Mouse (Mus musculus) ovary, adult 18-20 months (tissue): ENCODE data around the gene Gm20388.

ENCODE experiments used
- DNase-seq: peaks from one replicate; pipeline ENCODE4 v3.0.0; 2022; ENCODE audit warnings: low spot score, mixed read lengths

Gene Gm20388

DNA sequence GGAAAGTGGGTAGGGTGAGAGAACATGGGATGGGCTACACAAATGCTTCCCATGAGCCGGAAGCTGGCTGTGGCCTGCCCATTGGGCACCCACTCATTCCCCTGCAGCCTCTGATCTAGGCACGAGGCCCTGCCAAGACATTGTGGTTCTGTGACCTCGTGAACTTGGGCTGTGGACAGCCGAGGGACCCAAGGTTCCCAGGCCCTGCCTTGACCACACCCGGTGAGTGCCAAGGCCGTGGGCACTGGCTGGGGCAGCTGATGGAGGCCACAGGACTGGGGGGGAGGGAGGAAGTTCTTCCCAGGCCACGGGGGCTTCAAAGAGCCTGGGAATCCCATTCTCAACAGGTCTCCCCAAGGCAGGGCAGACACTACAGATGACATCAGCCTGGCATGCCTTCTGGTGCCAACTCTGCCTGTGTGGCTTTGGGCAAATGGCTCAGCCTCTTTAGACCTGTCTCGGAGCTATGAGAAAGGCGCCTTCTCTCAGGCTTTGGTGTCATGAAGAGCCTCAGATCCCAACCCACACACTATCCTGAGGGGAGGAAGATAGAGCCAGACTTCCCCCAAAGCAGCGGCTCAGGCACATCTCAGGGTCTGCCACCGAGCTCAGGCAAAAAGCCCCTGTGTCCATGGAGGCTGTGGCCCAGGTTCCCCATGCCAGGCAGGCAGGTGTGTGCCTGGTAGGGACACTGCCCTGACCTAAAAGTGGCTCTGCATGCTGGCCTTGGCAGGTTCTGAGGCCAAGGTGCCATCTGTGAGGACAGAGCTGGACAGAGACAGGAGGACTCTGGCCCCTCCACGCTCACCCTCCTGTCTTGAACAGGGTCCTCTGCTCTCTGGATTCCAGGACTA is 2941.3 kb downstream of the Gm20388 start:
- DNase-seq = peak; percentile 57

GRCm38 (mm10) chr8:122852546-122852905 is 2941.9 kb downstream of the Gm20388 start:
- DNase-seq = no peak

DNA sequence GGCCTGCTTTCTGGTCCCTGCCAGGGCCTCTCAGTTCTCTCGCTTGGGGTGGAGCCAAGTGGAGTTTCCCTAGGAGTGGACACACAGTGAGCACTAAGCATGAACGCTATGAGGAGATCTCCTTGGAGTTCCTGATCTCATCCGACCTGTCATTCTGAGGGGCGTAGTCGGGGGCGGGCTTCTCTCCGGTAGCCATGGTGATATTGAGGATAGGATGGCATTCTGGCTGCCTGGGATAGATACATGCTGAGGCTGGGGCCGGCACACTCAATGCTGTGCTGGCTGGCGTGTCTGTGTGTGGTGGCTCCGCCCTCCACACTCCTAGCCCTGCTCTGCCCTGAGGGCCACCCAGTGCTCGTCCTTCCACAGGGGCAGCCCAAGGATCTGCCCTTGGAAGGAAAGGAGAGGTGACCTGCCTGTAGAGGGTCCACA is 2942.7 kb downstream of the Gm20388 start:
- DNase-seq = no peak

DNA sequence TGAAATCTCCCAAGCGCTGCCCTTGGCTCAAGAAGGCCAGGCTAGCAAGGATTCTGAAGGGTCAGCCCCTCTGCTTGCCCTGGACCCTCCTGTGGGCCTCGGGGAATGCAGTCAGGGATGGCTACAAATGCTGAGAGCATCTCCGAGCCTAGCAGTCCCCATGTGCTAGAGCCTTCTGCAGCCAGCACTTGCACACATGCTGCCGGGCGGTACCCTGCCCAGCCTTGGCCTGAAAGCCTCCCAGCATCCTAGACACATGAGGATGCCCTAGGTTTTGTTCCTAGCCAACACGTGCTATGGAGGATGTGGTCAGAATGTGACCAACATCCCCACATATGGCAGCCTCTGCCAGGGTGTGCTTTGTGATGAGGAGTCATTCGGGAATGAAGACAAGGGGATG is 2943.7 kb downstream of the Gm20388 start:
- DNase-seq = no peak

DNA sequence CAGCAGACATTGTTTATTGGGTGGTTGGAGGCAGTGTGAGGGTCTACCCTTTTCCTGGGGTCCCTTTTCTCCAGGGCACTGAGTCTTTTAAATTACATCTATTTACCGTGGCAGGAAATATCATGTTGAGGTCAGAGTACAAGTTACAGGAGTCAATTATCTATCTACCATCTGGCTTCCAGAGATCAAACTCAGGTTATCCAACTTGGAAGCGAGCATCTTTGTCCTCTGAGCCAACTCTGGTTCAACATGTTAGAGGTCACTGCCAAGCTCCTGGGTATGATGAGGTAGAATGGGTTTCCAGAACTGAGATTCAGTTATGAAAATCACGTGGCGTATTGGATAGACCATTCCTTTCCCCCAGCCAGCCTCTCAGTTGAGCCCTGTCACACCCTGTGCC is 2944.5 kb downstream of the Gm20388 start:
- no peak for DNase-seq

GRCm38 (mm10) chr8:122856288-122856687 is 2945.6 kb downstream of the Gm20388 start:
- DNase-seq = no peak

DNA sequence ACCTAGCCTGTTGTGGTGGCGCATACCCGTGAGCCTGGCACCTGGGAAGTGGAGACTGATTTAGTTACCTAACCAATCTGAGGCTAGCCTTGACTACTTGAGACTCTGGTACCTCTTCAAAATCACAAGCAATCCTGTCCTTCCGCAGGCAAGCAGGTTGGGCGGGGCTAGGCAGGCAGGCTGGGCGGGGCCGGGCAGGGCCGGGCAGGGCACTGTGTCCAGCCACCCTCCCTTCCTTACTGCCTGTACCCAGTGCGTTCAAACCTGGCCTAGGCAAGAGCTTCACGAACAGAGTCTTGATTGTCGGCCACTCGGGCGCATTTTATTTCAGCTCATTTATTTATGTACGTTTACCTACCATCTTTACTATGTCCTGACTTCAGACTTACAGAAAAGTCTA is 2949.2 kb downstream of the Gm20388 start:
- no peak for DNase-seq

DNA sequence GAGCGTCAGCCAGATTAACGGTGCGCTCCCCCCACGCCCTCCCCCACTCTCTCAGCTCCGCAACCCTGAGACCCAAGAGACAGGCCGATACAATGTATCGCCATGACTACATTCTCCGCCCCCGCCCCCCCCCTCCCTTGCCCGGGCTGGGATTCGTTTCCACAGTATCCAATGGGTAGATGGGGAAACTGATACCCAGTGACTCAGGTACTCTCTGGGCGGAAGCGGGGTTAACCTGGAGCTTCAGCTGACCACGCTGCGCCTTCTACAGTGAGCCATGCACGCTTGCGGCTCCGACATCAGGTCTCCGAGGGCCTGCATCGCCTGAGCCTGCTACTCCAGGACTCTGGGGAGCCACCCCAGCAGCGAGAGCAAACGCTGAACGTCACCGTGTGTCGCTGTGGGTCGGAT is 2954.1 kb downstream of the Gm20388 start:
- no peak for DNase-seq

- no peak for DNase-seq
Measured at GRCm38 (mm10) chr8:122865441-122865840, 2954.8 kb downstream of the Gm20388 start.

- DNase-seq = no peak
Measured at GRCm38 (mm10) chr8:122866231-122866630, 2955.6 kb downstream of the Gm20388 start.

GRCm38 (mm10) chr8:122867982-122868381 is 2957.3 kb downstream of the Gm20388 start:
- DNase-seq = no peak

DNA sequence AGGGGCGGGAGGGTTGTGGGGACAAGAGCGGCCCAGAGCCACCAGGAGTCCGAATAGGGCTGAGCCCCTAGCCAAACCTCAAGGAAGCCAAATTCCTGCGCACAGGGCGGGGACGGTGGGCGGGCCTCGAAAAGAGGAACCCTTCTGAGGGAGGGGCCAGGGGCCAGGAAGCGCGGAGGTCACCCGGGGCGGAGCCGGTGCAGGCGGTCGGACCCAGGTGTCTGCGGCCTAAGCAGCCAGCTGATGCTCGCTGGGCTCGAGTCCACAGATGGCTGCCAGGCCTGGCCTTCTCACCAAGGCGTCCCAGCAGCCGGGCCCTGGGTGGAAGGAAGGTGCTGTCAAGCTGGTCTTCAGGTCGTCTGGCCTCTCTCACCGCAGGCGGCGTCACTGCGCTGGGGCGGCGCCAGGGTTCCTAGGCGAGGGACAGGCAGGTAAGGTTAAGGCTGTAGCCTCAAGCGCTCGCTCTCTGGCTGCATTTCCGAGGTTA is 2959.8 kb downstream of the Gm20388 start:
- DNase-seq = no peak

DNA sequence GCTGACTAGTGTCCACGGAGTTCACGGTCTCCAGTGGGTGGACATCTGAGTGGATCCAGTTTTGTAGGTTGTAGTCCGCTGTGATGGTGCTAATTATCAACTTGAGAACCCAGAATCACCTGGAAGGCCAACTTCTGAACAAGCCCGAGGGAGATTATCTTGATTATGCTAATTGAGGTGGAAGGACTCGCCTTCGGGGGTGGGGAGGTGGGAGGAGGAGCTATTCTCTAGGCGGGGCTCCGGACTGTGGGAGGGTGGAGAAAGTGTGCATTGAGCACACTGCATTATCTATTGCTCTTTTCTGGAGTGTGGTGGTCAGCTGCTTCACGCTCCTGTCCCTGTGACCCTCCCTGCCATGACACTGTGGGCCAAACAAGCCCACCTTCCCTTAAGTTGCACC is 2961.0 kb downstream of the Gm20388 start:
- DNase-seq = no peak

DNA sequence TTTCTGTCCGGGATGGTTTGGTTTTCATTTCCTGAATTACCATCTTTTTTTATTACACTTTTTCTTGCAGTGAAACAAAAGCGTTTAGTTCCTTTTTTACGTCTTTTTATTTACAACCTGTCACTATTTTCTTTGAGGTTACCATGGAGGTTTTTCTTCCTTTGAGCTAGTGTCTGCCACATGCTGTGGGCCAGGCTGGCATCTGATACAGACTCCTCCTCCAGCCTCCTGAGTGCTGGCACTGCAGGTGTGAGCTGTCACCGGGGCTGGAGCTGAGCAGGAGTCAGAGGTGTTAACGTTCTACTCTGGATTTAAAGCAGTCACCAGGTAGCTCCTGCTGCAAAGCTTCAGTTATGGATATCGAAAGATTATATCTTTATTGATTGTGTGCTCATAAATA is 2962.5 kb downstream of the Gm20388 start:
- DNase-seq = no peak

- no peak for DNase-seq
Measured at GRCm38 (mm10) chr8:122875186-122875585, 2964.5 kb downstream of the Gm20388 start.

- DNase-seq = no peak
Measured at GRCm38 (mm10) chr8:122878231-122878630, 2967.6 kb downstream of the Gm20388 start.

DNA sequence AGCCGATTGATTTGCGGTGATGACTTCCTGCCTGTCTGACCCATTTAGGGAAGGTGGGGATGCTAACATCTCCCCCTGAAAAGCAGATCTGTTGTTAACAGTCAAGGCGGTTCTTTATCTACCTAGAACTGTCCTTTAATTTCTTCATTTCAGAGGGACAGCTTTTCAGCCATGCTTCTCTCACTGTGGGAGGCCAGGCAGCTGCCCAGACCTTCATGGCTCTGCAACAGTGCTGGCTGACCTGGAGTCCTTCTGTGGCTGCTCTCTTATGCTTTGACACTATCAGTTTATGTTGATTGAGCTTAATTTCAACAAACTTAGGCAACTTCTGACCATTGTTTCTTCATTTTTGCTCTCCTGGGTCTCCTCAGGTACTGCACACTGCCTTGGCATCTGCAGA is 2969.7 kb downstream of the Gm20388 start:
- no peak for DNase-seq

DNA sequence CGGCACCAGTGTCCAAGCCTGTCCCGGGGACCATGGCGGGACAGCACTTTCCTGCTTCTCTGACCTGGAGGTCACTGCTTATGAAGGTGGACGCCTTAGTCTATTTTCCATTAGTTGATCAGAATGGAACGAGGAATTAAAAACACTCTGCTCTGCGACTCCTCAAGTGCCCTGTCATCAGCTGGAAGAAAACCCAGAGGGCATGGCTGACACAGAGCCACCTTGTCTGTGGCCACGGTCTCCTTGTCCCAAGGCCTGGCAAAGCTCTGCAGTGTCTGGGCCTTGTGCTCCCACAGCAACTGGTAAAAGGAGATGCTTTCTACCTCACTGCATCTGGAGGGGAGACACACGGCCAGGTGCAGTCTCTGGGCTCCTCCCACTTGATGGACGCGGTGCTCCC is 2973.0 kb downstream of the Gm20388 start:
- DNase-seq = no peak

- DNase-seq = no peak
Measured at GRCm38 (mm10) chr8:122891440-122891839, 2980.8 kb downstream of the Gm20388 start.

GRCm38 (mm10) chr8:122893451-122893850 is 2982.8 kb downstream of the Gm20388 start:
- DNase-seq = no peak

GRCm38 (mm10) chr8:122896317-122896716 is 2985.7 kb downstream of the Gm20388 start:
- no peak for DNase-seq

DNA sequence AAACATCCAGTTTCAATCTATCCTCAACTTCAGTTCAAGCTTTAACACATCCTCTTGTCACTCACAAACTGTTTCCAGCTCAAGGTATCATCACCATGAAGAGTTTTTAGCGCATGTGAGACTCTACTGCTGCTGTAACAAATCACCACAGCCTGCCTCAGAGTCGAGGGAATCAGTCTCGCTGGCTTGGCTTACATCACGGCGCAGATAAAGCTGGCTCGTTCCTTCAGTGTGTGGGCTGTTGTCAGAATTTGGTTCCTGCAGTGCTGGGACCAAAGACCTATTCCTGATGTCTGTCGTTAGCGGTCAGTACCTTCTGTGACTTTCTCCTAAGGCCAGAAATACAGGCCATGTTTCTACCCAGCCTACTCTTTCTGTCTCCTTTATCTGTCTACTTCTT is 2986.6 kb downstream of the Gm20388 start:
- DNase-seq = no peak

DNA sequence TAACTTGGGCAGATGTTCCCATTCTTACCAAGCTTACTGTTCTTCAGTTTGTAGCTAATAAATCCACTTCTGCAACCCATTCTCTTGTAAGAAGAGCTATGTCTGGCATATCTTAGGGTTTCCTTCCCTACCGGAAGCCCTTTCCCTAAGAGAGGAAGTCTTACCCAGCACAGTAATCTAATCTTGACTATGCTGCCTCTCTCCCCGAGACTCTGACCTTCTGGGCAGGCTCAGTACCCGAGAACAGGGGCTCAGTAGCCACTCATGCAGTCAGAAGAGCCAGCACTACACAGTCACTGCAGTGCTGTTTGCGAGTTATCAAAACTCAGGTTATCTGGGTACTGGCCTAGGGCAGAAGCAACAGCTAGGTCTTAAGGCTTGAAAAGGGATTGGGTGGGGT is 2987.4 kb downstream of the Gm20388 start:
- DNase-seq = no peak

- DNase-seq = no peak
Measured at GRCm38 (mm10) chr8:122898473-122898872, 2987.8 kb downstream of the Gm20388 start.
